Mouse (Mus musculus): ENCODE measurements around the gene Ankmy1.

The Ankmy1 gene

DNA sequence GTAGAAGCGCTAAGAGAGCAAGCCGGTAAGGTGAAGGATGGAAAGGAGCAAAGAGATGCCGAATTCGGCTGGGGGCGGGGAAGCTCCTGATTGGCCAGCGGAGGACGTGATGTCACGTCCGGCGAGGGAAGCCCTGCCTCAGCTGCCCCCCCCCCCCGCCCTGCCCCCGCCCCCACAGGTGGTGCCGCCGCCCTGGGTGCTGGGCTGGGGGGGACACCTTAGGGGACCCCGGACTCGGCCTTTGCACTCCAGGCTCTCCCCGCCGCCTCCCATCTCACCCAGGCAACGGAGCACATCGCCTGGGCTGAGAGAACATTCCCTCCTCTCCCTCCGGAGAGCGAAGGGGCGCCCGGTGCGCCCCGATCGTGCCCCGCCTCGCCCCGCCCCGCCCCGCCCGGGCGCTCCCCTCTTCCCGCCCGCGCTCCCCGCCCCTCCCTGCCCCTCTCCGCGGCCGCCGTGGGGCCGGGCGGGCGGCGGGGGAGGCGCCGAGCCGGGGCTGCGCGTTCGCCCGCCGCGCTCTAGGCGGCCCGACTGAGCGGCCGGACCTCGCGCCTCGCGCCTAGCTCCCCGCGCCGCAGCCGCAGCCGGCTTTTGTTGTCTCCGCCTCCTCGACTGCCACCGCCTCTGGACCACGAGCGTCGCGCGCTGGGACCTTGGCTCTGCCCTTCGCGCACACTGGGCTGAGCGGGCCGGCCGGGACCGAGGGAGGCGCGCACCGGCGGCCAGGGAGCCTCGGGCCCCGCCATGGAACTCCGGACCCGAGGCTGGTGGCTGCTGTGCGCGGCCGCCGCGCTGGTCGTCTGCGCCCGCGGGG, 71.3 kb downstream of the Ankmy1 start, which contains the start of gene Gpc1:
Gene Gpc1 (plus strand): TSS at position 458 of the 814 bp plus-strand sequence.
- DNase-seq (ENCODE audit: extremely low read depth, low read depth), result peak; percentile 29

DNA sequence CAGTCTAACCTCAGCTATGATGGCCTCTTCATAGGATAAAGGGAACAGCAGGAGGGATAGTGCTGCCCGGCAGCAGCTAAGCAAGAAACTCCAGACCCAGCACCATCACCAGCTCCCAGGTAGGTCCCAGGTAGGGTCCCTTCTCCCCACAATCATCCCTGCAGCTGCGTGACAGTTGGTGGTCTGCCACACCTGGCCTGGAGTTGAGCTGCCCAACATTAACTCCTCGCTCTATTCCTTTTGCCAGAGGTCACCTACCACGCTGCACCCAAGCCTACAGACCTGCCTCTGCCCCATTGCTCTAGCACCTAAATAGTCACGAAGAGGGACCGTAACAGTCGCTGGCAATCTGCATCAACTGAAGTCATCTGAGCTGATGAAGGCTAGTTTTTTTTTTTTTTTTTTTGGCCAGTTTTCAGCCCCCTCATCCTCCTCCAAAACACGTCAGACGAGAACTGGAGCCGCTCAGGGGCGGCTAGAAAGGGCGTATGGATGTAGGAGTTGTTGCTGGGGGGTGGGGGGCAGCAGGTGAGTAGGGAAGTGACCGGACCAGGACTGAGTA, 72.0 kb downstream of the Ankmy1 start:
- no peak for DNase-seq (ENCODE audit: extremely low read depth, low read depth)

DNA sequence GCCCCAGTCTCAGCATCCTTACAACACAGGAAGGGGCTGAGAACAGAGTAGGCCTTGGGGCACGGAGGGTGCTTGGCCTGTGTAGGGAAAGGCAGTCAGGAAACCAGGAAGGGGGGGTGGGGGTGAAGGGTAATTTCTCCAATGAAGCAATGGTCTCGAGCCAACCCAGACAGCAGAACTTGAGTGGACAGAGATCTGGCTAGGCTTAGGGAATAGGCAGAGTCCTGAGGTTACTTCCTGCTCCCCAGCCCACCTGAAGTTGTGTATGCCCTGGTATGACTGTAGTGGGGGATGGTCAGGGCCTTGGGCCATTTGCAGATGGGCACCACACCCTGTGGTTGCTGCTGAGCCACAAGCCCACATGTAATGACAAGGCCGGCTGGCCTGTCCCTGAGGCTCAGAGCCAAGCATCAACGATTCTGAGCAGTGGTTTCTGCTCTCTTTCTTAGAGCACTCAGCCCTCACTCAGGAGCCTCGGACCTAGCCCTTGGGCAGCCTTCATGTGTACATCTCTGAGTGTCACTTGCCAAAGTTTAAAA, 86.9 kb downstream of the Ankmy1 start:
- DNase-seq (ENCODE audit: extremely low read depth, low read depth), result no peak

DNA sequence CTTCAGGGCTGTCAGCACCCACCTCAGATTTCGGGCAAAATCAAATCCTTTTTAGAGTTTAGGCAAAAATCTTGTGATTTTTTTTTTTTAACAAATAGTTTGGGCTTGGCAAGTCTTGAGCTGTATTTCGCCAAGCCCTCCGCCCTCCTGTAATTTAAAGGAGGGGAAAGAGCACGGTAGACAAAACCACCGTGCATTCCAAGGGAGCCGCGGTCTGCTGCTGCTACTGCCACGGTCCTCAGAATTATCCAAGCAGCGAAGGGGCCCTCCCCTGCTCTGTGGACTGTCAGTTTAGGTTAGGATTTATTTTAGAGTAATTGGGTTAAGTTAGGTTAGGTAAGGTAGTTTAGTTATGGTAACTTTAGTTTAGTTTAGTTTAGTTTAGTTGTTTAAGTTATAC, 87.6 kb downstream of the Ankmy1 start:
- no peak for DNase-seq (ENCODE audit: extremely low read depth, low read depth)

DNA sequence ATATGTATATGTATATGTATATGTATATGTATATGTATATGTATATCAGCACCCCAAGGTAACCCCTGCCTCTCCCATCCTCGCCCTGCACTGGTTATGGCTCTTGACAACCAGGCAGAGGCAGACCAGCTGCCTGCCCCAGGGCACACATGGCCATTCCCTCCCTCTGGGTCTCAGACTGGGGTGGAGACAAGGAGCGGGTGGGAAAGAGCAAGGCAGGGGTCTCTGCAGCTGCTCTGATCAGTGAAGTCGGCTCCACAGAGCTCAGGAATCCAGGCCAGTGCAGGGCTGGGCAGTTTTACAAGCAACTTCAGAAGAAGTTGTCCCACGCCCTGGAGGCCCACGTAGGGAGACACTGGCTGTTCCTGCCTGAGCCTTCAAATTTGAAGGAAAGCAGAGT, 88.4 kb downstream of the Ankmy1 start:
- no peak for DNase-seq (ENCODE audit: extremely low read depth, low read depth)

Data from MEL-GATA-1-ER (cell line).